Mouse (Mus musculus): ENCODE measurements around the gene Zbtb7b.

DNA sequence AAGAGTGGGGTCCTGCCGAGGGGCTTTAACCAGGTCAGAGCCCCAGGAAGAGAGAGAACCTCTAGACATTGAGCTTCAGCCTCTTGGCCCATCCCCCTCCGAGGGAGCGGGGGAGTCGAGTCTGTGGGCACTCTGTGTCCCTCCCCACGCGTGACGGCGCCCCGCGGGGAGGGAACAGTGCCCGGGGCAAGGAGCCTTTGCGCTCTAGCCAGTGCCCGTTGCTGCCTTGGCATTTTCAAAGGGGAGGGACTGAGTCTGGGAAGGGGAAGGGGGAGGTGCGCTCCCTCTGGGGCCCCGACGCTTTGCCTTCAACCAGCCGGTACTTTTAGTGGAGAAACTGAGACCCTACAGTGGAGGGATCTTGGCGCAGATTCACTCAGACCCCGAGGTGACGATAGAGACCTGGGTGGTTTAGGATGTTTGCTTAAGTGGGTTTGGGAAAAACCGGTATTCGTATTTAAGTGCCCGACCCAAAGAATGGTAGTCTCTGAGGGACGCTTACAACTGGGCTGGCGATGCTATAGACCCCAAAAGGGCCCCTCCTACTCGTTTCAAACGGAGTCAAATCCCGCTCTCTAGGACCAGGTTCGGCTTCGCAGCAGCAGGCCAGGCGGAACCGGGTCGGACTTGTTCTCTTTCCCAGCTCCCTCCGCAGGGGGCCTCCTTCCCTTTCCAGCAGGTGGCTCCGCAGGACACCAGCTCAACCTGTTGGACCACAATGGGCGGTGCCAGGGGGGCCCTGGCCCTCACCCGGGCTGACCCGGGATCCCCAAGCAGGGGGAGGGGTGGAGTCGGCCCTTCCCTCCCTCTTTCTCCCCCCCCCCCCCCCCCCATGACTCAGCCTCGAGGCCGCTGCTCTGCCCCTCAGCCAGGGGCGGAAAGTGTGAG, at the start of gene Zbtb7b:
- TF ChIP-seq POLR2A (IDR thresholded peaks at IDR 0.05; ENCODE audit: insufficient read length, low read depth) = peak; percentile 51
- TF ChIP-seq REST (IDR thresholded peaks at IDR 0.05; ENCODE audit: insufficient read depth, insufficient read length) = no peak
- no peak for TF ChIP-seq E2F4 (IDR thresholded peaks at IDR 0.05; ENCODE audit: insufficient read depth)
- TF ChIP-seq USF1 (IDR thresholded peaks at IDR 0.05; ENCODE audit: low read depth) = no peak
- TF ChIP-seq SRF (IDR thresholded peaks at IDR 0.05; ENCODE audit: control insufficient read depth, insufficient read length, low read depth) = no peak
- TF ChIP-seq POLR2AphosphoS2 (IDR thresholded peaks at IDR 0.05; ENCODE audit: insufficient read length, low read depth) = peak; percentile 32
- no peak for TF ChIP-seq MAX (IDR thresholded peaks at IDR 0.05; ENCODE audit: low read depth)
- TF ChIP-seq TCF12 (IDR thresholded peaks at IDR 0.05; ENCODE audit: insufficient read depth, poor library complexity, severe bottlenecking) = no peak

Data from myocyte (in vitro differentiated cells).